Mouse (Mus musculus) yolk sac, embryonic 10.5 days (tissue): ENCODE measurements at regions not wholly inside any gene's neighbourhood (a gene's known extent, or its start where the extent isn't known, plus 50 kb on each side); places are given as distances from the start of the nearest gene placed in this dataset.
"Not testable (repeated sequence)": the region's sequence is repeated elsewhere in the genome, so short reads cannot be mapped to it uniquely, and the experiment has no call there.

Experiments used
- DNase-seq: peaks from one replicate; pipeline ENCODE4 v3.0.0-alpha.2; 2017; ENCODE audit warnings: low spot score

DNA sequence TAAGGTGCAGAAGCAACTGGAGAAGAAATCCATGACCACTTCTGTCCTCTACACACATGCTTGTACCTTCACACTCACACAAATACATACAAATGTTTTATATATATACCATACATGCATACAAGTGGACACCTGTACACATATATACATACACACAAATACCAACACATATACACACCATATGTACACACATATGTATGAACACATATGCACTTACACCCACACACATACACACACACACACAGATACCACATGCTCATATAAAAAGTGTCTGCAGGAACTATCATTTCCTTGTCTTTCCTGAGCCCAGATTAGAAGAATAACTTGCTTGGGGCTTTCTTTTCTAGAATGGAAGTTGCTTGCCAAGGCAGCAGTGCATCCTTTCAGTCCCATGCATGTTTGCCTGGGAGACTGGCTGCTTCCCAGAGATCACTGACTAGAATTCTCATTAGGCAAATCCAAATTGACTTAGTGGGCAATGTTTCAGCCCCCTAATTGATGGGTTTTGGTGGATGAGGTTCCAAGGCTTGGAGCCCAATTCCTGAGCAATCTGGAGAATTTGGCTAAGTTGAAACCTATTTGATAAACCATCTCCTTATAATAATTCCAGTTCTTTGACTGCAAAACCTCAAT lies 169.2 kb upstream of the Hddc2 start:
- DNase-seq, result no peak

GRCm38 (mm10) chr10:31144489-31144872 lies 168.7 kb upstream of the Hddc2 start:
- no peak for DNase-seq

DNA sequence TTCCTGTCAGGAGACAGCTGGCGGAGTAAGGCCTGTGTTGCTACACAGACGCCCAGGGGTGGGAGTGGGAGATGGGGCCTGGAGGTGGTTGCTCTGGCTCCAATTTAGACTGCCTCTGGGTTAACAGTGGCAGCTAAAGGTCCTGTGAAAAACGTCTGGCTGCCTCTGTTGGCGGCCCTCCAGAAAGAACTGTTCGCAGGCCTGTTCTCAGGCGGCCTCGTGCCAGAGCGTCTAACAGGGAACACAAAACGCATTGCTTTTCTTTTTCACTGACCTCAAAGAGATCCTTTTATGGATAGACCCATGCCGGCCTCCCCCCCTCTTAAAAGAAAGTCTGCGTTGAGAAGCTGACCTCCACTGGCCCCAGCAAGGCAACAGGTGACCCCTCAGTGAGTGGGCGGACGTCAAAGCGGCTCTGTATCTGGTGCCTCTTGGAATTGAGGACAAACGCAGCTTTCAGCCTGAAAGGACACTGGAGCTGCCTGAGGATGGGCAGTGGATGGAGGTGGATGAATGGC lies 140.0 kb upstream of the Hddc2 start:
- DNase-seq, result peak; percentile 26

DNA sequence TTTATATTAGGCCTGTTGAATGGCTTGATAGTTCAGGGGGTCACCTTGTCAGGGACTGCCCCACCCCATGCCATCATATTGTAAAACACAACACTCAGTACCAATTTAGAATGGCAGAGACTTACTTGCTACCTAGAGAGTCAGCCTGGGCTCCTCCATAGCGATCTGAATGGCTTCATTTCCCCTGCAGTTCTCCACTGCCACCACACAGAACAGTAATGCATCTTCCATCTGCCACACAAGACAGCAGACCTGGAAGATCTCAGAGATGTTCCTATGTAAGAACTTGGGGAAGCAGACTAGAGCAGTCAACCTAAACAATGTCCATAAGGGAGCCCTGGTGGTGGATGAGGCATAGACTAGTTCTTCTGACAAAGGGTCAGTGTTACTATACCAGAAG lies 123.6 kb upstream of the Hddc2 start:
- DNase-seq, result no peak

DNA sequence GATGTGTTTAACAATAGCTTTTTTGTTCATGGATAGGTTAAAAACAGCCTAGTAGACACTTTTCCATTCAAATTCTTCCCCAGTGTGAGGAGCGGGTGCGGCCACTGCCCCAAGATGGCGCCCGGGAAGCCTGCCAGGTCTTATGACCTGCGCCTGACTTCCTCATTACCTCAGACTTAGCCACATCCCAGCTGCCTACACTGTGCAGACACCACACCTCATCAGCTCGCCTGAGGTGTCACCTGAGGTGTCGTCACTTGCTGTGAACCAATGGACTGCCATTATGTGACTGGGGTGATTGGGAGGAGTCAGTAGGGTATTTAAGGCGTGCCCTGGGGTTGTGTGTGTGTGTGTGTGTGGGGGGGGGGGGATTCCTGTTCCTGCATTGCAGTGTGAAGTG lies 101.0 kb upstream of the Hddc2 start:
- DNase-seq, result not testable (repeated sequence)

DNA sequence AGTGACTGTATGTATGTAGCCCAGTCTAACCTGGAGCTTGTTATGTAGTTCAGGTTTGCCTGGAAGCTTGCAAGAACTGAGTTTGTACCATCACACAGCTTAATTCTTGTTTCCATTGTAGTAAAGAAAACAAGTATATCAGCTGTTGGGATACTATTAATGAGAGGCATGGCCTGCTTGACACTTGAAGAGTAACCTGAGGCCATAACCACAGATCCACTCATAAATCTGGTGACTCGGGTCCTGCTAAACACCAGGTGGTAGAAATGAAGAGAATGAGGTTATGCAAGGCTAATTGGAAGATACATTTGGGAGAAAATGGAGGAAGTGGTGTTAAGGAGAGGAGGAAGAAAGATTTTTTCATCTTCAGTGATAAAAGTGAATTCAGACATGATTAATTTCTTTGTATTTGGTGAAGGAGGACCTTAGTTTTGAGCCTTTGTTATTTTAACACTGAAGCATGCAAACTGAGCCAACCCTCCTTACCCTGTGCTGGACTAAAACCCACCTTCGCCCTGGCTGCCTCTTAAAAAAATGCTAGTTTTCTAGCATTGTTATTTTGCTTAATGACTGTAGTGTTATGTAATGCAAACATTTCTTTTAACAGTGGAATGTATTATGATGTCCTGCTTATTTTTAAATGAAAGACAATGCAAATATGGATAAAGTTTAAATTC lies 100.3 kb upstream of the Hddc2 start:
- DNase-seq, result no peak

DNA sequence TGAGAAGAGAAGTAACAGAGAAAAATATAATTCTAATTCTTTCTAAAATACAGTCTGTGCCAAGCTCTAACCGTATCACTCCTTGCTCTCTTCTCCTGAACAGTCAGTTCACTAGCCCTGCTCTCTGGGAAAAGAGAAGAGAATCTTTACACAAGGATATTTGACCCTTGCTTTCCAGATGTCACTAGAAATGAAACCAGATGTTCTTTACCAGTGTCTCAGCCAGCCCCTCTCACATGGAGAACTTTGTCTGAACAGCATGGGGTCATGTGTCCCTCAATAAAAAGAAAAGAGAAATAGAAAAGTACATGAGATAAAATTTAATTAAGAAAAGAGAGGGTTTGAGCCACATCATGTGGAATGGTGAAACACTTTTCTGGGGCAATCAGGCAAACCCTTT lies 91.3 kb upstream of the Hddc2 start:
- no peak for DNase-seq

GRCm38 (mm10) chr10:31229078-31229477 lies 84.1 kb upstream of the Hddc2 start:
- no peak for DNase-seq

DNA sequence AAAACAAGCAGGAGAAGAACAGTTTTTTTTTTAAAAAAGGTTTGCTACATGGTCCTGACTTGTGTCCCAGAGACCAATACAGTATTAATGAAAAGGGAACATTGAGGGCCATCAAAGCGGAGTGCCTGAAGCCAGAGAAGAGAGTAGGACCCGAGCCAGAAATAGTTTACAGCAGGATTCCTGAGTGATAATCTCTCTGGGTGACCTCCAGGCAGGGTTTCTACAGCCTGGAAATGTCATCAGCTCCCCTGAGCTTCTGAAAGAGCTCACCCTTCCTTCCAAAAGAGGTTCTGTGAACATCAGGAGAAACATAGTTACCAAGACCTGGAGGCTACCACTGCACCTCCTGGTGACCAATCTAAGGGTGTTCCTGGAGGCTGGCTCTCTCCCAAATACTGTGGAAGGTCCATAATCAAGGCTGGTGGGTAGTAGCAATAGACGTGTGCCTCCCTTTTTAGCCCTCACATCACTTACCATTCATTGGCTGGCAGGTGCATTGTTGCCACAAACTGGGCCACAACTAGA lies 70.7 kb upstream of the Hddc2 start:
- DNase-seq, result no peak

DNA sequence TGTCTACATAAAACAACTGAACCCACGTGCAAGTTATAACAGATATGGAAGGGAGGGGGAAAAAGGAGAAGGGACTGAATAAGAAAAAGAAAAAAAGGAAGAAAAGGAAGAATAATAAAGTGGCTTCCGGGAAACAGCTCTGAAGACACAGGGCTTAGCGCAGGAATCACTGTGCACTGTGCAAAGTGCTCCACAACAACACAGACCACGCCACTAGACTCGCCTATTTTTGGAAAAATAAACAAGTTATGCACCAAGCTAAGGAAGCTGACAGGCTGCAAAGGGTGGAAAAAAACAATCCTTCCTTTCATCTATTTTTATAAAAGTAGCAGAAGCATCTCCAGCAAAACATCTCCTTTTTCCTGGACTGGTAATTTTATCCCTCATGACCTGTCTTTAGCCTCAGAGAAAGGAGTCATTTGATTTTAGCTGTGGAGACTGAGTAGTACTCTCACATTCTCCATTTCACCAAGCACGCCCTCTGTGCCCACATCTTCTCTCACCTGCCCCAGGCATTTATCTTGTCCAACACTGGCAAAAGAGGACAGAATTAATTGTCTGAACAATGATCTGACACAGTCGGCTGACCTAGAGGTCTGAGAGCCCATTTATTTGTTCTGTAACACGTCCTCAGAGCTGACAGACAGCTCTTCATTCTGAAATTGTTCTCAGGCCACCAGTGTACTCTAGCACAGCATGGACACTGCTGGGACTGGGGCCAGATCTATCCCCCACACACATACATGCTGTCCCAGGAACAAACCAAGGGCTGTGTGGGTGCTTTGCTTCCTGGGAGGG lies 60.4 kb upstream of the Hddc2 start:
- DNase-seq, result no peak

GRCm38 (mm10) chr10:31256934-31257333 lies 56.2 kb upstream of the Hddc2 start:
- no peak for DNase-seq

DNA sequence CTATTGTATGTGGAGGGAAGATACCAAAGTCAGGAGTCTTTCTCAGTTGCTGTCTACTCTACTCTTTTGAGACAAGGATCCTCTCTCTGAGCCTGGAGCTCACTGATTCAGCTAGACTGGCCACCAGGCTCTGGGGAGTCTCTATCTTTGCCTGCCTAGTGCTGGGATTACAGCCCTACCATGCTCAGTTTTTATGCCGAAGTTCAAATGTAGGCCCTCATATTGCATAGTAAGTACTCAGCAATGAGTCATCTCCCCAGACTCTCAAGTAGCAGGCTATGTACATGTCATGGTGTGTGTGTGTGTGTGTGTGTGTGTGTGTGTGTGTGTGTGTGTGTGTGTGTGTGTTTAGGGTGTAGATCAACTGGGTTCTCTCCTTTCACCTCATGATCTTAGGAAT lies 55.6 kb upstream of the Hddc2 start:
- DNase-seq, result no peak

DNA sequence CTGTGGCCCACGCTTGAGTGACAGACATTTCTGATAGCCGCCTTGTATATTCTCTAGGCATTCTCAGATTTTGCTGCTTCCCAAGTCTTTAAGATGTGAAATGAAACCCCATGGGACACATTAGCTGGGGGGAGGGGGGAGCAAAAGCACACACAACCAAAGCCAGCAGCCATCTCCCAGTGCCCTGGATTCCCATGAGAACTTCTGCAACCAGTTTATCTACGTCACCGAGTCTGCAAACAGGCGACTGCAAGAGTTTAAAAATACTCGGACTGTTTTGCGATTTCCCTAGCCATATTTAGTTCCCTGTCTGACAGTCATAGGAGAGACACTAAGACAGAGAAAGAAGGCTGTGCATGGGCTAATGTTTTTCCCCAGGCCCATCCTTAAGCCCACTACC lies 52.3 kb upstream of the Hddc2 start:
- no peak for DNase-seq
